Mouse (Mus musculus) midbrain, embryonic 12.5 days (tissue): ENCODE data around the gene Mmp14. TPM values are rescaled to one million over a fixed set of nuclear protein-coding genes. Genes with fewer than 3 reads are reported as not detected.

Experiments
- ATAC-seq: fragments of 200-750 bp; cut with Nextera tagmentation; 2 replicates; pipeline ENCODE4 v1.8.0; 2017; ENCODE audit warnings: low read depth, moderate TSS enrichment, moderate library complexity; ENCODE audit not compliant: low FRiP score
- H3K27ac ChIP-seq: fragments of 300-500 bp; sonication (generic); replicated peaks from 2 replicates; pipeline ENCODE4 v1.5.1; 2016; ENCODE audit warnings: mild to moderate bottlenecking
- H3K27me3 ChIP-seq: fragments of 300-500 bp; sonication (generic); 2 replicates; pipeline ENCODE4 v1.6.1; 2016; ENCODE audit warnings: mild to moderate bottlenecking
- H3K36me3 ChIP-seq: fragments of 300-500 bp; sonication (generic); 2 replicates; pipeline ENCODE4 v1.6.1; 2016
- H3K4me1 ChIP-seq: fragments of 300-500 bp; sonication (generic); 2 replicates; pipeline ENCODE4 v1.6.1; 2016
- H3K4me2 ChIP-seq: fragments of 300-500 bp; sonication (generic); replicated peaks from 2 replicates; pipeline ENCODE4 v1.6.1; 2016; ENCODE audit warnings: mild to moderate bottlenecking, moderate library complexity
- H3K4me3 ChIP-seq: fragments of 300-500 bp; sonication (generic); 2 replicates; pipeline ENCODE4 v1.5.1; 2016; ENCODE audit warnings: mild to moderate bottlenecking
- H3K9ac ChIP-seq: fragments of 300-500 bp; sonication (generic); replicated peaks from 2 replicates; pipeline ENCODE4 v1.6.1; 2016; ENCODE audit warnings: mild to moderate bottlenecking, moderate library complexity
- H3K9me3 ChIP-seq: fragments of 300-500 bp; sonication (generic); 2 replicates; pipeline ENCODE4 v1.6.1; 2016; ENCODE audit warnings: mild to moderate bottlenecking
- WGBS: fragments of 180-500 bp; shearing (Covaris S2); methylation state at CpG from one replicate; pipeline ENCODE4 v1.1.7; 2016; 5-methylcytosine and 5-hydroxymethylcytosine counted together
- polyA plus RNA-seq: library from polyadenylated mRNA; unstranded; fragments of >200 nt; fragmentation: Nextera tagmentation; extraction: Ambion mirVana; gene quantifications from 2 replicates; pipeline ENCODE4 v1.2.1, GENCODE M21; 2016

The Mmp14 gene
- polyA plus RNA-seq, 1 experiment from 2014 or later: 88.6 TPM

DNA sequence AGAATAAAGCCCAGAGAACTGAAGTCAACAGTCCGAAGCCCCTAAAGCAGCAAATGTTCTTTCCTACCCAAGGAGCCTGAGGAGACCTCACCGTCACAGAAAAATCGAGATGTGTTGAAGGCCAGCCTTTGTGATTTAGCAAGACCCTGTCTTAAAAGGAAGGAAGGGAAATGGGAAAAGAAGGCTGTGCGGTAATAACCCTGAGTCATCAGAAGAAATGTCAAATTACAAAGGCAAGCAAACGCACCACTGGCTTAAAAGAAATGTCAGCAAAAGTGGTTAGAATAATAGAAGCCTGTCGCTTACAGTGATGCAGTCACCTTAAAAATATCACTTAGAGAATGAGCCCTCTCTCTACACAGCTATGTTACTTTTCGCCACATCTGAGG lies 32.9 kb upstream of the Mmp14 start:
- no peak overlapping the region for H3K4me3 ChIP-seq
- no peak for ATAC-seq

DNA sequence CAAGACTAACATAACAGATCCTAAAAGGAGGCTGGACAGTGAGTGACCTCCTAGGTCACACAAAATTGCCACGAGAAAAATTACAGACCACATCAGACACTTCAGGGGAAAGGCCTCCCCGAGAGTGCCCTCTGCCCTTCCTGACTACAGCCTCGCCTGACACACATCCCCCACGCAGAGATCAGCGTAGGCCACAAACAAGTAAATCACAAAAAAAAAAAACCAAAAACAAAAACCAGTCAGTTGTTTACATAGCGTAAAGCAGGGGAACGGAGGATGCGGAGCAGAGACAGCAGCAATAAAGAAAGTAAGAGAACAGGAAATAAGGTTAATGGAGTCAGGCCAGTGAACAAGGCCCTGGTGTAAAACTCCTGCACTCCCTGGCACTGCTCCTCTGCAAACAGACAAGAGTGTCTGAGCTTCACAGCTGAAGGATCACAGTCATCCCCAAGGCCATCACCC lies 32.5 kb upstream of the Mmp14 start:
- no peak overlapping the region for H3K9ac ChIP-seq
- no peaks in the 10 kb centered on the region for H3K4me1 ChIP-seq
- no peak overlapping the region for H3K4me2 ChIP-seq
- no peak overlapping the region for H3K27ac ChIP-seq
- H3K9me3 ChIP-seq: no peaks in the 10 kb centered on the region
- H3K27me3 ChIP-seq: no peaks in the 10 kb centered on the region
- 67% methylated on average over 8 of the region's 8 CpGs for WGBS
- no peaks in the 10 kb centered on the region for H3K36me3 ChIP-seq
- no peak overlapping the region for H3K4me3 ChIP-seq
- ATAC-seq: no peak

More for the DNA sequence above, 32.9 kb upstream of the Mmp14 start:
- Histone ChIP-seq H3K4me2 (no peak overlapping the region), H3K9me3 (no peaks in the 10 kb centered on the region), H3K27me3 (no peaks in the 10 kb centered on the region), H3K27ac (no peak overlapping the region), H3K36me3 (no peaks in the 10 kb centered on the region), H3K9ac (no peak overlapping the region), H3K4me1 (no peaks in the 10 kb centered on the region)
- 86% methylated on average over 7 of the region's 7 CpGs for WGBS

DNA sequence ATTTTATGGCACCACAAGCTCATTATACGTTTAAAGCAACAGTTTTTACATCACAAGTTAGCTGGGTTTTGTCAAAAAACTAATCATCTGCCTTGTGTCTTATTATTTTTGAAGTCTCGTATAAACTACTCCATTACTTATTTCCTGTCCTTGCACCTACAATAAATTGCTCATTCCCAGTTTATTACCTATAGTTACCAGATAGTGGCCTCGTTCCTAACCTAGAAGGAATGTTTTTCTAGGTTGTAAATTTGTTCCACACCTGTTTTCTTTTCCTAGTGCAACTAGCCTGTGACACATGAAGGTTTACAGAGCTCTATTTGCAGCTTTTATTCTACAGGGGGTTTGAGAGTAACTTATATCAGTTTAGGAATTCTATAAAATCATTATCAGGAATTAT lies 29.7 kb upstream of the Mmp14 start:
- Histone ChIP-seq H3K4me2 (no peak overlapping the region), H3K9me3 (no peaks in the 10 kb centered on the region), H3K9ac (no peak overlapping the region), H3K4me1 (no peaks in the 10 kb centered on the region), H3K27ac (no peak overlapping the region), H3K4me3 (no peak overlapping the region), H3K27me3 (no peaks in the 10 kb centered on the region), H3K36me3 (no peaks in the 10 kb centered on the region)
- WGBS: 86% methylated on average over 3 of the region's 3 CpGs
- ATAC-seq: no peak

DNA sequence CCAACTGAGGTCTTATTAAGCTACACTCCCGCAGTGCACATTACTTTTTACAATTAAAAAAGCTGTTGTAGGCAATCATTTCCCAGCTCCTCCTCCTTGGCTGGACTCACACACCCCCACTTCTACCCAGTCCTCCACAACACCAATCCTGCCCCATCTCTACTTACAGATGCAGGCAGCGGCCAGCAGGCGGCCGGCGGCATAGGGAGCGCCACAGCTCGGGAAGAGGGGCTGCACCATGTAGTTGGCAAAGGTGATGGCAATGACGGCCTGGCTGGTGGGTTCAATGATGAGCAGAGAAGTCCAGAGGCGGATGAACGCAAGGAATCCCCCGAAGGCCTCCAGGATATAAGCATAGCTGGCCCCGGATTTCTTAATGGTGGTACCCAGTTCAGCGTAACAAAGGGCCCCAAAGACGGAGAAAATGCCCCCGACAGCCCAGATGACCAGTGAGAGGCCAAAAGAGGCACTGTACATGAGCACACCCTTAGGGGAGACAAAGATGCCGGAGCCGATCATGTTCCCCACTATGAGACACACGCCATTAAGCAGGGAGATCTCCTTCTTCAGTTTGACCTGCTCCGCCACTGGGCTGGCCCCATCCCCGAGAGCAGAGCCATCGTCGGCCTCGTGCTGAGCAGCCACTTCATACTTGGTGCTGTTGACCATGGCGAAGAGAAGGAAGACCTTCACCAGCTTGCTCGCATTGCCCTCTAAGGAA lies 22.9 kb upstream of the Mmp14 start:
- Histone ChIP-seq H3K9ac (no peak overlapping the region), H3K4me2 (no peak overlapping the region), H3K27ac (no peak overlapping the region), H3K9me3 (no peaks in the 10 kb centered on the region), H3K4me1 (no peaks in the 10 kb centered on the region), H3K36me3 (no peaks in the 10 kb centered on the region), H3K27me3 (peaks cover 13% of the 10 kb centered on the region; the same call in 1 of the 2 replicates), H3K4me3 (no peak overlapping the region)
- 83% methylated on average over 25 of the region's 25 CpGs for WGBS
- ATAC-seq: no peak

DNA sequence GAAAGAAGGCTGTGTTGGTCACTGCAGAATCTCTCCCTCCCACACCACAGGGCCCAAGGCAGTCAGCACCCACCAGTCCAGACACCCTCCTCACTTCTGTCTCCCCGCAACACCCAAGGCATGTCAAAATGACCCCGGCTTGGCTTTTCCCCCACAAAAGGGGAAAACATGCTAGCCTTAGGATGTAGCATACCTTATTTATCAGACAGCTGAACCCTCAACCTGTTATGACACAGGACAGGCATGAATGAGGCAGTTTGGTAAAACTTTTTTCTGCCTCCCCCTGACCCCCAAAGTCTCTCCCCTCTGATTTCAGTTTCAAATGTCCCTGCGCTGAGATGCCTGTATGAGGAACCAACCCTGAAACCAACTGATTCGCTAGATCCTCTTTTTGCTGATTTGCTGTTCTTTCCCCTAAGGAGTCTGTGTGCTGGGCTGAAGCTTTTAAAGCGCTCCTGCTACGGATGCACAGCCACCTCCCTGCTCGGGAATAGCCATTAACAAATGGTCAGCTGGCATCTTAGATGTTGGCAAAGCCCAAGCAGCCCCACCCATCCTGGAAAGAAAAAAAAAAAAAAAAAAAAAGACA lies 22.3 kb upstream of the Mmp14 start:
- Histone ChIP-seq H3K9me3 (no peaks in the 10 kb centered on the region), H3K4me3 (no peak overlapping the region), H3K27me3 (peaks cover 19% of the 10 kb centered on the region; the same call in 1 of the 2 replicates), H3K4me1 (peaks cover 3% of the 10 kb centered on the region), H3K36me3 (no peaks in the 10 kb centered on the region), H3K4me2 (no peak overlapping the region), H3K9ac (no peak overlapping the region), H3K27ac (no peak overlapping the region)
- no peak for ATAC-seq
- WGBS: 82% methylated on average over 7 of the region's 7 CpGs

GRCm38 (mm10) chr14:54409980-54410810 lies 21.2 kb upstream of the Mmp14 start:
- 46% methylated on average over 17 of the region's 17 CpGs for WGBS
- H3K27ac ChIP-seq: 0 out of 2 replicates have a peak overlapping the region, but pooled peaks have one; percentile 4
- H3K36me3 ChIP-seq: no peaks in the 10 kb centered on the region
- no peak overlapping the region for H3K9ac ChIP-seq
- peaks cover 26% of the 10 kb centered on the region for H3K27me3 ChIP-seq
- H3K4me2 ChIP-seq: no peak overlapping the region
- H3K4me1 ChIP-seq: peaks cover 5% of the 10 kb centered on the region
- no peaks in the 10 kb centered on the region for H3K9me3 ChIP-seq
- no peak overlapping the region for H3K4me3 ChIP-seq
- no peak for ATAC-seq

DNA sequence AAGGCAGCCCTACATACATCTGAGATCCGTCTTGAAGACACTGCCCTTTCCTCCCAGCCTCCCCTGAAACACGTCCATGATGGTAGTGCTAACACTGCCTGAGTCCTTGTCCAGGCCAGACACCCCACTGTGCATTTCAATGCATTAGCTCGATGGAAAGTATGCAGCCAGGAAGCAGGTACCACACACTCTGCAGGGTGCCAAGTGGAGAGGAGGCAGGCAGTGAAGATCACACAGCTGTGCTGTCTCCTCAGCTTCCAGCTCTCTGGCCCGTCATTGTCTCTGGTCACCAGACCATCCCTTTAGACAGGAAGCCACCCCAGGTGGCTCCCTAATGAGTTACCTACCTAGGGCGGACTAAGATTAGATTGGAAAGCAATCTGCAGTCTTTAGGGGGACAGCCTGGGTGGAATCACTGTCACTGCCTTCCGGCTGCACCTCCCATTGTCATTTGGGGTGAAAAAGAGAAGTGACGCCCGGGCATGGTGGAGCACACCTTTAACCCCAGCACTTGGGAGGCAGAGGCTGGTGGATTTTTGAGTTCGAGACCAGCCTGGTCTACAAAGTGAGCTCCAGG lies 19.3 kb upstream of the Mmp14 start:
- ATAC-seq: no peak
- H3K27me3 ChIP-seq: peaks cover 40% of the 10 kb centered on the region
- H3K9me3 ChIP-seq: no peaks in the 10 kb centered on the region
- WGBS: 32% methylated on average over 9 of the region's 9 CpGs
- H3K9ac ChIP-seq: no peak overlapping the region
- H3K4me1 ChIP-seq: peaks cover 11% of the 10 kb centered on the region
- no peaks in the 10 kb centered on the region for H3K36me3 ChIP-seq
- H3K4me3 ChIP-seq: no peak overlapping the region
- no peak overlapping the region for H3K4me2 ChIP-seq
- H3K27ac ChIP-seq: no peak overlapping the region

GRCm38 (mm10) chr14:54412629-54413170 lies 18.7 kb upstream of the Mmp14 start:
- Histone ChIP-seq H3K4me3 (no peak overlapping the region), H3K9me3 (no peaks in the 10 kb centered on the region), H3K4me2 (no peak overlapping the region), H3K9ac (no peak overlapping the region), H3K27ac (no peak overlapping the region), H3K4me1 (peaks cover 11% of the 10 kb centered on the region), H3K36me3 (no peaks in the 10 kb centered on the region), H3K27me3 (peaks cover 46% of the 10 kb centered on the region)
- 44% methylated on average over 2 of the region's 2 CpGs for WGBS
- ATAC-seq: no peak

DNA sequence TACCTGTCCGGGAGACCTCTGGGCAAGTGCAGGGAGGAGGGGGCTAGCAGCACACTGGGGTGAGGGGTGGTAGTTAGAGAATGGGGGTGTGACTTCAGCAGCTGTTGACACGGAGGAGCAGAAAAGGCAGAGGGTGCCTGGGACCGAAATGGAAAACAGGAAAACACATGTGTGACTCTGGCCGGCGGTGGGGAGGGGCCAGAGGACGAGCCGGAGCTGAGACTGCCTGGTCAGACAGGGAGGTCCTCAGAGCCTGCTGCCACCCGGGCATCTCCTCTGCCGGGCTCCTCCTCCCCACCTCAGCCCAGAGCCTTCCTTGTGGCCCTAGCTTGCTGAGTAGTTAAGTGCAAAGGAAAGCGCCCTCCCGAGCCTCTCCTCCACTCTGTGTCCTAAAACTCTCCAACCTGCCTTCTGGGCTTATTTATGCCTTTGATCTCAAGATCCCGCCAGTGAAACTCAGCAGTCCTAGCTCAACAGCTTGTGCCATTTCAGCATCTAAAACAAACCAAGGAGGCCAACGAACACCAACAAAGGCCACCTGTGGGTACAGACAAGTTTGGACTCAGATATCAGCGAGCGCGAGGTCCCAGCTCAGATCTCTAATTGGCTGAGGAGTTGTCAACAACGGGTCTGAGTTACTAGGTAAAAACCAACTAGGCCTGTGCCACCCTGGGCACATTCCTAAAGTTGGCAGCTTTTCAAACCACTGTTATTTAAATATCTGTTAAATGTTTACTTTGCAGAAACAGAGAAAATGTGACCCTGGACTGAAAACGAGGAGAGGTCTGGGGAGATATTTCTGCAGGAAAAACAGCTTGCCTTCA lies 17.3 kb upstream of the Mmp14 start:
- Histone ChIP-seq H3K4me1 (peaks cover 11% of the 10 kb centered on the region), H3K27me3 (peaks cover 42% of the 10 kb centered on the region), H3K9ac (no peak overlapping the region), H3K9me3 (no peaks in the 10 kb centered on the region), H3K27ac (no peak overlapping the region), H3K4me3 (no peak overlapping the region), H3K4me2 (no peak overlapping the region), H3K36me3 (no peaks in the 10 kb centered on the region)
- 9% methylated on average over 18 of the region's 18 CpGs for WGBS
- no peak for ATAC-seq

DNA sequence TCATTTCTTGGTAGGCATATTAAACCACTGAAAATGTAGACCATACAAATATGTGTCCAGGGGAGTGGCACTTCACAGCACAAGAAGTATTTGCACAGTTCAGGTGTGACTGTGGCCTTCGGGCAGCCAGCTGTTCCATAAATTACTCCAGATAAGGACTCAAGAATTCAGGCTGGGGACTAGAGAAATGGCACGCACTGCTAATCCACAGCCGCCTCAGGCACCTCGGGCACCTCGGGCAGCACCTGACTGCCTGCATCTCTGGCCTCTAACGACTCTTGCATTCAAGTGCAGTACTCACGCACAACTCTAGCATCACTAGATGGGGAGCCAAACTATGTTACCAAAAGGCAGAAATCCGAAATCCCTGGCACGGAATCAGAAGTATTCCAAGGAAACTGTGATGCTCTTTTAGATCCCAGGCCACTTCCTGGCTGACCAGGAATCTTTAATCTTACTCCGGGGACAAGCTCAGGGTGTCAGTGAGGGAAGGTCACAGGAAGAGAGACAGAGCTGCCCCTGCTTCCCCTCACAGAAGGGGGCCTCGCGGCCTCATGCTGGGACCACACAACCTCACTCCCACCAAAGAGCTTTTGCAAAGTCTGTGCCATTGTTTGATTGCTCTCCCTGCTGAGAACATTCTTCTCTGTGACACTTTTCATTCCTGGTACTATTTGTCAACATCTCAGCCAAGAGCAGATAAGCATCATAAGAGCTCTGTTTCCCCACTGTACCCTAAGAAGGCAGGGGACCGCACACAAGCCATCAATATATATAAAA lies 16.0 kb upstream of the Mmp14 start:
- H3K9ac ChIP-seq: no peak overlapping the region
- 8% methylated on average over 13 of the region's 13 CpGs for WGBS
- peaks cover 11% of the 10 kb centered on the region for H3K4me1 ChIP-seq
- H3K4me3 ChIP-seq: no peak overlapping the region
- H3K27me3 ChIP-seq: peaks cover 42% of the 10 kb centered on the region
- no peak overlapping the region for H3K27ac ChIP-seq
- H3K36me3 ChIP-seq: no peaks in the 10 kb centered on the region
- no peak for ATAC-seq
- no peaks in the 10 kb centered on the region for H3K9me3 ChIP-seq
- no peak overlapping the region for H3K4me2 ChIP-seq
